Mouse (Mus musculus): ENCODE data around the gene Usp46. TPM values are rescaled to one million over a fixed set of nuclear protein-coding genes. Genes with fewer than 3 reads are reported as not detected.

The Usp46 gene
- polyA plus RNA-seq (2017; shearing (Covaris generic)), result 12.2 TPM

GRCm38 (mm10) chr5:74067831-74068713 is at the start of gene Usp46:
Gene Usp46 (minus strand): TSS chr5:74068431.

Other genes with a start within 250 kb of the Usp46 start
- gene Rasl11b, start 126.9 kb upstream of the Usp46 start, polyA plus RNA-seq (2017; shearing (Covaris generic)), result 10.5 TPM

All from activated CD4-positive, CD25-positive, alpha-beta regulatory T cell, adult 9 weeks (primary cell).